Mouse (Mus musculus) E14TG2a.4 (cell line): ENCODE data around the gene Prrx2.

Source experiments
- CTCF ChIP-seq: conservative IDR thresholded peaks from 2 replicates; pipeline ENCODE4 v1.5.1; 2014; ENCODE audit warnings: low read length
- NANOG ChIP-seq: IDR thresholded peaks from 2 replicates; pipeline ENCODE4 v1.6.1; 2014; ENCODE audit warnings: borderline replicate concordance, low read length, mixed read lengths
- POU5F1 ChIP-seq: IDR thresholded peaks from 2 replicates; pipeline ENCODE4 v1.6.1; 2014; ENCODE audit warnings: low read length, borderline replicate concordance

- TF ChIP-seq CTCF (no peak), NANOG (no peak), POU5F1 (no peak)
Observed at GRCm38 (mm10) chr2:30920216-30920615, 85.4 kb downstream of the Prrx2 start.
